Mouse (Mus musculus) hindbrain, embryonic 15.5 days (tissue): ENCODE data around the gene Tjap1. TPM values are rescaled to one million over a fixed set of nuclear protein-coding genes. Genes with fewer than 3 reads are reported as not detected.
A peak's percentile ranks its signal among the peaks of the same experiment; 100 is the strongest.

ENCODE experiments used
- ATAC-seq: fragments of 200-750 bp; cut with Nextera tagmentation; 2 replicates; pipeline ENCODE4 v1.8.0; 2017; ENCODE audit warnings: low read depth, moderate number of reproducible peaks, moderate TSS enrichment; ENCODE audit not compliant: low FRiP score
- H3K27ac ChIP-seq: fragments of 300-500 bp; sonication (generic); replicated peaks from 2 replicates; pipeline ENCODE4 v1.5.1; 2015; ENCODE audit warnings: mild to moderate bottlenecking, inconsistent platforms
- H3K27me3 ChIP-seq: fragments of 300-500 bp; sonication (generic); 2 replicates; pipeline ENCODE4 v1.6.1; 2015; ENCODE audit warnings: control low read depth, inconsistent platforms
- H3K36me3 ChIP-seq: fragments of 300-500 bp; sonication (generic); 2 replicates; pipeline ENCODE4 v1.6.1; 2015; ENCODE audit warnings: control low read depth, inconsistent platforms
- H3K4me1 ChIP-seq: fragments of 300-500 bp; sonication (generic); replicated peaks from 2 replicates; pipeline ENCODE4 v1.6.1; 2015; ENCODE audit warnings: control low read depth, inconsistent platforms
- H3K4me2 ChIP-seq: fragments of 300-500 bp; sonication (generic); 2 replicates; pipeline ENCODE4 v1.6.1; 2015; ENCODE audit warnings: moderate library complexity, mild to moderate bottlenecking, inconsistent platforms
- H3K4me3 ChIP-seq: fragments of 300-500 bp; sonication (generic); 2 replicates; pipeline ENCODE4 v1.5.1; 2015; ENCODE audit warnings: mild to moderate bottlenecking, inconsistent platforms
- H3K9ac ChIP-seq: fragments of 300-500 bp; sonication (generic); 2 replicates; pipeline ENCODE4 v1.6.1; 2015; ENCODE audit warnings: inconsistent platforms
- H3K9me3 ChIP-seq: fragments of 300-500 bp; sonication (generic); 2 replicates; pipeline ENCODE4 v1.6.1; 2016; ENCODE audit warnings: control low read depth, inconsistent platforms
- WGBS: fragments of 180-500 bp; shearing (Covaris S2); methylation state at CpG from one replicate; pipeline ENCODE4 v1.1.7; 2015; 5-methylcytosine and 5-hydroxymethylcytosine counted together
- polyA plus RNA-seq: library from polyadenylated mRNA; unstranded; fragments of >200 nt; fragmentation: Nextera tagmentation; extraction: Ambion mirVana; gene quantifications from 2 replicates; pipeline ENCODE4 v1.2.1, GENCODE M21; 2015

Gene Tjap1
- polyA plus RNA-seq, 1 experiment from 2014 or later = 30.3 TPM

DNA sequence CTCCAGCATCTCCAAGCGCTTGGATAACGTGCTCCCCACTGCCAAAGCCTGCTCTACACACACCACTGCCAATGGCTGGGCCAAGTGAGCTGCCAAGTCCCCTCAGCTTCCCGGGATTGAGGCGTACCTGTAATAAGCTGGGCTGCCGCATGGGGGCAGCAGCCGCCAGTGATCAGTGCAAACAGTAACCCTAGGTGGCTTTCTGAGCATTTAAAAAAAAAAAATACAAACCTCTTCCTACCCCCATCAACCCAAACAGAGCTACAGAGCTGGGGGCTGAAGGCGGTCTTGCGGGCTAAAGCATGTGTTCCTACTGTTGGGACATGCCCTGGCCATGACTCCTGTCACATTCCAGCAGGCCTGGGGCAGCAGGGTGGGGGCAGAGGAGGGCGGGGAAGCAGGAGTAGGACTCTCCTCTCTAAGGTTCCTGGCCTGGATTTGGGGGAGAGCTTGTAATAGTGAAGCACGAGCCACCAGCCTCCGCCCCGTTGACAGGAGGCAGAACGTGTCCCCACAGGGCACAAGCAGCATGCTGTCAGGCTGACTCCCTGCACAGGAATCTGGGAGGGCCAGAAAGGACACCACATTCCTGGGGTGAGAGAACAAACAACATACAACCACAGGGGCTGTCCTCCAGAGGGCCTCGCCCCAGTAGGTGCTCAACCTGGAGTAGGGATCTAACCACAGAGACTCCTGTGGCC lies 16.8 kb downstream of the Tjap1 start:
- H3K27me3 ChIP-seq = no peaks in the 10 kb centered on the region
- no peak overlapping the region for H3K9ac ChIP-seq
- H3K36me3 ChIP-seq = peaks cover 28% of the 10 kb centered on the region; the same call in 1 of the 2 replicates
- H3K4me2 ChIP-seq = no peak overlapping the region
- ATAC-seq = peak; percentile 52
- H3K9me3 ChIP-seq = no peaks in the 10 kb centered on the region
- no peak overlapping the region for H3K4me3 ChIP-seq
- no peak overlapping the region for H3K27ac ChIP-seq
- no peaks in the 10 kb centered on the region for H3K4me1 ChIP-seq
- 29% methylated on average over 14 of the region's 14 CpGs for WGBS

DNA sequence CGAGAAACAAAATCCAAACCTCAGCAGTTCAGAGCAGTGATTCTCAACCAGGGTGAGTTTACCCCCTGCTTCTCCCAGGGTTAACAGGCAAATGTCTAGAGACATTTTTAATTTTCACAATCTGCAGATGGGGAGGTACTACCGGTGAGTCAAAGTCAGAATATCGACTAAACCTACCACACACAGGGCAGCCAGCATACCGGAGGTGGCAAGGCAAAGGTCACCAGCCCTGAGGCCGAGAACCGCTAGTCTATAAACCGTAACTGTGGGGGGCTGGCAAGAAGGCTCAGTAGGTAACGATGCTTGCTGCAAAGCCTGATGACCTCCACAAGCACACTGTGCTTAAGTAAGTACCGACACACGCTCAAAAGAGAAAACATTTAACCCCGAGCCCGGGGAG lies 17.3 kb downstream of the Tjap1 start:
- H3K9me3 ChIP-seq = no peaks in the 10 kb centered on the region
- H3K27me3 ChIP-seq = no peaks in the 10 kb centered on the region
- H3K4me1 ChIP-seq = no peaks in the 10 kb centered on the region
- WGBS = 87% methylated on average over 12 of the region's 12 CpGs
- H3K4me2 ChIP-seq = no peak overlapping the region
- ATAC-seq = no peak; the same call in 1 of the 2 replicates
- H3K4me3 ChIP-seq = no peak overlapping the region
- no peak overlapping the region for H3K27ac ChIP-seq
- H3K9ac ChIP-seq = no peak overlapping the region
- peaks cover 28% of the 10 kb centered on the region; the same call in 1 of the 2 replicates for H3K36me3 ChIP-seq

DNA sequence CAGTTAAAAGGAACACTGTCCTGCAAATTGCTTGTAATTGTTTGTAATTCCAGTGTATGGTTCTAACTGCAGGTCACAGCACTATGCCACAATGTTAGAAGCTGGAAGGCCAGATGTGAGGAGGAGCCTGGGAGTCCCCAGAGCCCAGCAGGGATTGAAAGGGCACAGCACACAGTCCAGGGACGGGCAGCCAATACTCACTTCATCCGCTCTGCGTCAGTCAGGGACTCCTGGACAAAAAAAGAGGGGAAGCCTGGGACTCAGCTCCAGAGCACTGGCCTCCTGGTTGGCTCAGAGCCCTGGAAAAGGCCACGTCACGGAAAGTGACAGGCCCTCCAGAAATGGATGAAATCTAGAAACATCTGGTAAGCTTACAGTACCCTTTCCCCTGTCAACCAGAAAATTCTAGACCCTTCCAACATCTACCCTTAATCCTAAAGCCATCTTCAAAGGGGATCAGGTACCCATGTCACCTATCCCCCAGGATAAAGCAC lies 20.6 kb downstream of the Tjap1 start:
- 88% methylated on average over 5 of the region's 5 CpGs for WGBS
- peaks cover 47% of the 10 kb centered on the region; the same call in 1 of the 2 replicates for H3K36me3 ChIP-seq

DNA sequence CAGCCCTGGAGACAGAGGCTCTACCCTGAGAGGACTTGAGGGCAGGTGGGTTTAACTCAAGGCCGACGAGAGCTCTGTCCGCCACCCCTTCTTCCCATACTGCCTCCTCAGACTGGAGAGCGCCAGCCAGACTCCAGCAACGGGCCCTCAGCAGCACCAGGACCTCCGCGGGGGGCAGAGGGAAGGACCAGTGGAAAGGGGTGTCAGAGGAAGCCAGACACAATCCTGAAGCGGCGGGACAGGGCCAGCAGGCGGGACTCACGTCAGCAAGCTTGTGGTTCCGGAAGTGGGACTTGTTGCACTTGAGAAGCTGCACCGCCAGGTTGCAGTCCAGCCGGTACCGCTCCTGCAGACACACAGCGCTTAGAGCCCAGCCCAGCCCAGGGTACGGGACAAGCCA lies 23.2 kb downstream of the Tjap1 start:
- Histone ChIP-seq H3K36me3 (peaks cover 53% of the 10 kb centered on the region; the same call in 1 of the 2 replicates), H3K9me3 (no peaks in the 10 kb centered on the region), H3K4me2 (no peak overlapping the region), H3K27me3 (no peaks in the 10 kb centered on the region), H3K9ac (no peak overlapping the region), H3K4me3 (no peak overlapping the region), H3K27ac (no peak overlapping the region), H3K4me1 (peaks cover 15% of the 10 kb centered on the region)
- ATAC-seq = no peak
- WGBS = 88% methylated on average over 17 of the region's 17 CpGs

More for the DNA sequence above, 20.6 kb downstream of the Tjap1 start:
- ATAC-seq = no peak
- no peak overlapping the region for H3K4me3 ChIP-seq
- no peaks in the 10 kb centered on the region for H3K27me3 ChIP-seq
- no peaks in the 10 kb centered on the region for H3K9me3 ChIP-seq
- H3K4me2 ChIP-seq = no peak overlapping the region
- H3K9ac ChIP-seq = no peak overlapping the region
- no peaks in the 10 kb centered on the region for H3K4me1 ChIP-seq
- H3K27ac ChIP-seq = no peak overlapping the region

DNA sequence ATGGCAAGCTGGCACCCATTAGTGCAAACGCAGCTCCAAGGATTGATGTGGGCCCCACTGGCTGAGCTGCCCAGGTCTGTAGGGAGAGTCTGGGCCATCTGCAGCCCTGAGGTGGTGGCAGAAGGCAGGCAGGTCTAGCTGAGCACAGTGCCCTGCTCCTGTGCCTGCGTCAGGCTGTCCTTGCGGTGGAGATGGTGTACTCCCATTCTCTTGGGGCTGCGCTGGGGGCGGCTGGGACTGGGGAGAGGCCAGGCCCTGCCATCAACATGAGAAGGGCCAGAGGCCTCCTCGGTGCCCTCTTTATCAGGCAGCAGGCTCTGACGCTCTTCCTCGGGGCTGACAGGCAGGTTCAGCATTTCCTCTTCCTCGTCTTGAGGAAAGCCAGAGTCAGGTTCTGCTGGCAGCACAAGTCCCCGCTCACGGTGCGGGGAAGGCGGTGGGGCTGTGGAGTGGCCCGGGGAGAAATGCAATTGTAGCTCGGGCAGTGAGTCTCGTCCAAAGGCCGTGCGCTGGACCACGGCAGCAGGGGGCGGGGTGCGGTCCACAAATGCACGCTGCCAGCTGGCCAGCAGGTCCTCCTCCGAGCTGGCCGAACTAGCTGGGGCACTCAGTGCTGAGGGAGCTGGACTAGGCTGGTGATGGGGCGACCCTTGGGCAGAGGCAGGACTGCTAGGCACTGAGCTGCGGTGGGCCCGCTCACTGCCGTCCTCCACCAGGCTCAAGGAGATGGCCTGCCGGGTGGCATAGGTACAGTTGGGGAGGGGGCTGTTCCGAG lies 24.4 kb downstream of the Tjap1 start:
- WGBS = 86% methylated on average over 30 of the region's 30 CpGs
- no peaks in the 10 kb centered on the region for H3K9me3 ChIP-seq
- no peaks in the 10 kb centered on the region for H3K27me3 ChIP-seq
- no peak overlapping the region for H3K4me2 ChIP-seq
- no peak overlapping the region for H3K4me3 ChIP-seq
- no peak overlapping the region for H3K27ac ChIP-seq
- H3K36me3 ChIP-seq = peaks cover 42% of the 10 kb centered on the region; the same call in 1 of the 2 replicates
- H3K4me1 ChIP-seq = peaks cover 21% of the 10 kb centered on the region
- H3K9ac ChIP-seq = no peak overlapping the region
- no peak for ATAC-seq

DNA sequence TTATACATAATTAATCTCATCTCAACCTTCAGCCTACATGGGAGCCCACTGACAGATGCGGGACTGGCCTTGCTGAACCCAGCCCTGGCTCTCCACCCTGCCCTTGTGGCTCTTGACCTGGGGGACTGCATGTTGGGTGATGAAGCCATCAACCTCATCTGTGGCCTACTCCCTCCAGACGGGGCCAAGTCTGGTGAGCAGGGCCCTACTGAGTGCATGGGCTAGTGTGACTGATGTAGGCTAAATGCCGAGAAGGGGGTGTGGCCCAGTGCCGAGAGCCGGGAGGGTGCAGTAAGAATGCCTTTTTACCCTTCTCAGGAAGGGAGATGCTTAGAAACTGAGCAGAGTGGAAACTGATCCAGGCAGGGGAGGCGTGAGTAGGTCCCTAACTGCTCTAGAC lies 27.7 kb downstream of the Tjap1 start:
- peak overlapping the region; percentile 70 for H3K4me3 ChIP-seq
- no peaks in the 10 kb centered on the region for H3K27me3 ChIP-seq
- H3K36me3 ChIP-seq = peaks cover 50% of the 10 kb centered on the region
- H3K9me3 ChIP-seq = no peaks in the 10 kb centered on the region
- H3K4me2 ChIP-seq = peak overlapping the region; percentile 73
- H3K27ac ChIP-seq = no peak overlapping the region
- 31% methylated on average over 6 of the region's 6 CpGs for WGBS
- ATAC-seq = no peak
- peaks cover 26% of the 10 kb centered on the region for H3K4me1 ChIP-seq
- peak overlapping the region; percentile 79 for H3K9ac ChIP-seq

DNA sequence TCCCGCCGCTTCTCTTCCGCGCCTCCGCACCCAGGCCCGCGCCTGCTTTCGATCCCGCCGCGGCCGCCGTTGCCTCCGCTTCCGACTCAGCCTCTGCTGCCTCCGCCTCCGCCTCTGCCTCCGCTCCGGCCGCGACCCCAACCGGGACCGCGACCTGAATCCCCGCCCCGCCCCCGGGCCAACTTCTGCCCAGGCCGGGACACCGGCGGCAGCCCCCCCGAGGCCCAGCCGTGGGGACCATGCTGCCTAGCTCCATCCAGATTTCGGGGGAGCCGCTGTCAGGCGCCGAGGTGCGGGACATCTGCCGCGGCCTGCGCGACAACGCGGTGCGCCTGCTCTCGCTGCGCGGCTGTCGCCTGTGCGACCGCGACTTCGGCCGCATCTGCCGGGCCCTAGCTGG lies 28.7 kb downstream of the Tjap1 start:
- peaks cover 42% of the 10 kb centered on the region for H3K36me3 ChIP-seq
- peaks cover 33% of the 10 kb centered on the region for H3K4me1 ChIP-seq
- under 1% methylated on average over 44 of the region's 54 CpGs for WGBS
- H3K4me2 ChIP-seq = peak overlapping the region; percentile 73
- peak; percentile 15 for ATAC-seq
- H3K9me3 ChIP-seq = no peaks in the 10 kb centered on the region
- H3K9ac ChIP-seq = peak overlapping the region; percentile 79
- peak overlapping the region; percentile 70 for H3K4me3 ChIP-seq
- peak overlapping the region; percentile 76 for H3K27ac ChIP-seq
- H3K27me3 ChIP-seq = no peaks in the 10 kb centered on the region

DNA sequence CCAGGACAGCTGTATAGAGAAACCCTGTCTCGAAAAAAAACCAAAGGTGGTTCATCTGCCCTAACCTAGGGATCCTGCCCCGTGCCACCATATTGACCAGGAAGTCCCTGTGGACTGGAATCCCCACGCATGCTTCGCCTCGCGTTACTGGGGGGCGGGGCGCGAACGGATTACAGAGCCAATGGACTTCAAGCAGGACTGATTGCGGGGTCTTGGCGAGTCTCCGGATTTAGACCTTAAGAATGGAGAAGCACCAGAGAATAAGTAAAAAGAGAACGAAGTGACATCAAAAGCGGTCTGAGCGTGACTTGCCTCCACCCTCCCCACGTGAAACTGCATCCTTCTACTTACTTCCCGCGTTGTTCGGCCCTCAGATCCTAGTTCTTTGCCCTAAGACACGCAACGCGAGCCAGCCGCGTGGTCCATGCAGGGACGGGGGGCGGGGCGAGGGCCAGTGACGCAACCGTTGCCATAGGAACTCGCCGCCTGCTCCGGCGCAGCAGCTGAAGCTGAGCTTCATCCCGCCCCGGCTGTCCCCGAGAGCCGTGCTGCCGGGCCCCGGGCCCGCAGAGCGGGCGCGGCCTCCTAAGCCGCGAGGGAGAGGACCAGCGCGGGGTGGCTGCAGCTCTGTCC lies 29.3 kb downstream of the Tjap1 start, which contains the start of gene Lrrc73:
Gene Lrrc73 (plus strand): TSS at position 80 of the 633 bp plus-strand sequence.
- Histone ChIP-seq H3K9ac (peak within 1 kb of the TSS; percentile 79), H3K27ac (peak within 1 kb of the TSS; percentile 76), H3K4me2 (peak within 1 kb of the TSS; percentile 73), H3K9me3 (no peaks in the 10 kb centered on the region), H3K4me3 (peak within 1 kb of the TSS; percentile 70), H3K36me3 (peaks cover 41% of the 10 kb centered on the region), H3K4me1 (peaks cover 38% of the 10 kb centered on the region), H3K27me3 (no peaks in the 10 kb centered on the region)
- 2% methylated on average over 48 of the region's 48 CpGs for WGBS
- peak; percentile 90 for ATAC-seq

DNA sequence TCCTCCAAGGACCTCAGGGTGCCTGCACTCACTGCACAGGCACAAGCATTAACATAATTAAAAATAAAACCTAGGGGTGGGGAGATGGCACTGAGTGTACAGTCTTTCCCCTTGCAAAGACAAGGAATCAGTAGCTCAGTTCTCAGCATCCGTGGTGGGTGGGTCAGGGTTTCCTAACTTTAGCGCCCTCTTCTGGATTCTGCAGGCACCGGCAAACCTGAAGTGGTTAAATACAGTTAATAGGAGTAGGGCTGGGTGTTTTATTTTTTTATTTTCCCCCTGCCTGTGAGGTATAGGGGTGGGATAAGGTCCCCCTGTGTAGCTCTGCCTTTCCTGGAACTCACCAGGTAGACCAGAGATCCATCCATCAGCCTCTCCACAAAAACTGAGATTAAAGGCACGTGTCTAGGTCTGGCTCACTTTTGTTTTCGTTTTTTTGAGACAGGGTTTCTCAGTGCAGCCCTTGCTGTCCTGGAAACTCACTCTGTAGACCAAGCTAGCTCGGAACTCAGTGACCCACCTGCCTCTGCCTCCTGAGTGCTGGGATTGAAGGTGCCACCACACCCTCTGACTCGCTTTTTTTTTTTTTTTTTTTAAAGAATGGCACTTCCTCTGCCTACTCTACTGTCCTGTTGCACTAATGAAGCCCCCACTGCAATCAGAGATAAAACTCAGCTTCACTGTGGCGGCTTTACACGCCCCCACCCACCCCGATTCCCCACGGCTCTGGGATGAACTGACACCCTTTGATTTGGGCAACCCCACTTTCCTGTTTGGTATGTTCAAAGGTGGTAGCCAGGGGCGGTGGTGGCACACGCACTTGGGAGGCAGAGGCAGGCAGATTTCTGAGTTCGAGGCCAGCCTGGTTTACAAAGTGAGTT lies 30.0 kb downstream of the Tjap1 start:
- Histone ChIP-seq H3K4me3 (peak overlapping the region; percentile 70), H3K9me3 (no peaks in the 10 kb centered on the region), H3K4me2 (peak overlapping the region; percentile 73), H3K4me1 (peaks cover 40% of the 10 kb centered on the region), H3K36me3 (peaks cover 36% of the 10 kb centered on the region), H3K9ac (peak overlapping the region; percentile 79; the same call in 1 of the 2 replicates), H3K27me3 (no peaks in the 10 kb centered on the region), H3K27ac (peak overlapping the region; percentile 76; the same call in 1 of the 2 replicates)
- 51% methylated on average over 14 of the region's 14 CpGs for WGBS
- no peak; the same call in 1 of the 2 replicates for ATAC-seq

DNA sequence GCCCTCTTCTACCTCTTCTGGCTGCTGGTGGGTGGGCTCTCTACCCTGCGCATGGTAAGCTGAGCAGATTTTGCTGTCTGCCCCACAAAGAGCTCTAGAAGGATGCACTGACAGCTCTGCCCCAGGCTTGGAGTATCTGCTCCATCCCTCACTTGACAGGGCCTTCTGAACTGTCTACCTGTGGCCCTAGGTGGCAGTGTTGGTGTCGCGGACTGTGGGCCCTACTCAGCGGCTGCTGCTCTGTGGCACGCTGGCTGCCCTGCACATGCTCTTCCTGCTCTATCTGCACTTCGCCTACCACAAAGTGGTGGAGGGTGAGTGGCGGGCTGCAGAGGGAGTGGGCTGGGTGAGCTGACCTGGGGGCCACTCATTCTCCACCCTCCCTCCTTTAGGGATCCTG lies 31.7 kb downstream of the Tjap1 start:
- no peaks in the 10 kb centered on the region for H3K27me3 ChIP-seq

DNA sequence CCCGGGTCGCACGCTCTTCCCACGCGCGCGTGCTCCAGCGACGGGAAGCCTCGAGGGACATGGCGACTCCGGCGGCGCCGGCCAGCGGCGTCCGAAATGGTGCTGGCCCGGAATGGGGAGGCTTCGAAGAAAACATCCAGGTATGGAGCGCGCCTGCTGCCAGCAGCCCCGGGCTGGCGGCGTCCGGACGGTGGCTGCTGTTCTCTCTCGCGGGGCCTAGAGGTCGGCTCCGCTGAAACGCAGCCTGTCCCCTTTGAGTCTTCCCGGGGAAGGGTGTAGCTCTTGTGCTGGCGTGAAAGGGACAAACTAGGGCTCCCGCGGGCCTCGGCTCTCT lies 34.7 kb downstream of the Tjap1 start:
- Histone ChIP-seq H3K27me3 (no peaks in the 10 kb centered on the region), H3K27ac (peak overlapping the region; percentile 80), H3K9ac (peak overlapping the region; percentile 86), H3K9me3 (no peaks in the 10 kb centered on the region), H3K36me3 (peaks cover 53% of the 10 kb centered on the region), H3K4me3 (peak overlapping the region; percentile 75), H3K4me2 (peak overlapping the region; percentile 83), H3K4me1 (peaks cover 26% of the 10 kb centered on the region)
- peak; percentile 60 for ATAC-seq
- WGBS = under 1% methylated on average over 37 of the region's 37 CpGs

More for the DNA sequence above, 31.7 kb downstream of the Tjap1 start:
- Histone ChIP-seq H3K9me3 (no peaks in the 10 kb centered on the region), H3K27ac (no peak overlapping the region), H3K36me3 (peaks cover 28% of the 10 kb centered on the region), H3K4me2 (no peak overlapping the region), H3K4me3 (no peak overlapping the region), H3K9ac (no peak overlapping the region), H3K4me1 (peaks cover 50% of the 10 kb centered on the region)
- ATAC-seq = no peak
- WGBS = 85% methylated on average over 7 of the region's 7 CpGs
